Mouse (Mus musculus): ENCODE data around the gene Prlh. TPM values are rescaled to one million over a fixed set of nuclear protein-coding genes. Genes with fewer than 3 reads are reported as not detected.

Prlh gene
- polyA plus RNA-seq (2015; fragmentation: Nextera tagmentation; extraction: Ambion mirVana): not detected in 2 replicates

- H3K4me2 ChIP-seq: no peak within 1 kb of the TSS
- no peak within 1 kb of the TSS for H3K9ac ChIP-seq
- H3K4me3 ChIP-seq: no peak within 1 kb of the TSS
- 77% methylated on average over 8 of the region's 8 CpGs for WGBS
- H3K27me3 ChIP-seq (replicated peaks): 0 out of 2 replicates have a peak, but pooled peaks cover under 1% of the 10 kb centered on the region
- H3K27ac ChIP-seq: no peak within 1 kb of the TSS
- no peaks in the 10 kb centered on the region for H3K4me1 ChIP-seq
- ATAC-seq (replicated peaks): no peak
- H3K36me3 ChIP-seq (replicated peaks): no peaks in the 10 kb centered on the region
- H3K9me3 ChIP-seq: no peaks in the 10 kb centered on the region
Observed at GRCm38 (mm10) chr1:90952808-90953207, at the start of gene Prlh. Gene Prlh (plus strand): TSS chr1:90953108.

DNA sequence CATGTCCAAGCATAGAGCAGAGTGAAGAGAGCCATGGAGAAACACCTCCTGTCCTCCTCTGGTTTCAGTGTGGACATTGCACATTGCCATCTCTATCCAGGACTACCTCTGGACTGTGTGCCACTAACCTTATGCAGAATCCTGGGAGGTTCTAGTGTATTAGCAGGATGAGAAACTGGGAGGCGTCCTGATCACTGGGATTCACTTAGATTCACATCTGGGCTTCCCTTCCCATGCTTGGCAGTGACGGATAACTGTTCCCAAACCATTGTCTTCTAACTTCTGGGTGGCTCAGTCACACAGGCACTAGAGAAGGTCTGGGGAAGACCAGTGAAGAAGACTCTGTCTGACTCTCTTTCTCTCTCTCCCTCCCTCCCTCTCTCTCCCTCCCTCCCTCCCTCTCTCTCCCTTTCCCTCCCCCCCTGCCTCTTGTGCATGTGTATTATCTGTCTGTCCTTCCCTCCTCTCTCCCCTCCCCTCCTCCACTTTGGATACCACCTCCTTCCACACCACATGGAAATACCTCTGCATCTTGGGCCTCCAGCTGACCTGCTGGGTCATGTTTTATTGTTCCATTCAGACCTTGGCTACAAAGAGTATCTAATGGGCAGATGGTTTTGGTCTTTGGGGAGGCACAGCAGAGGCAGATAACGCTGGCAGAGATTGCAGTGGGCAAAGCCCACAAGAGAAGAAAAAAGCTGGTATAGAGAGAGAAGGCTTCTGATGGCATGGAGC is 49.5 kb upstream of the Prlh start:
- WGBS: 59% methylated on average over 3 of the region's 3 CpGs
- ATAC-seq (replicated peaks): no peak
- no peak overlapping the region for H3K4me3 ChIP-seq
- no peak overlapping the region for H3K9ac ChIP-seq
- H3K36me3 ChIP-seq (replicated peaks): no peaks in the 10 kb centered on the region
- peaks cover 4% of the 10 kb centered on the region; the same call in 1 of the 2 replicates for H3K4me1 ChIP-seq
- H3K27ac ChIP-seq: no peak overlapping the region
- H3K9me3 ChIP-seq: no peaks in the 10 kb centered on the region
- no peak overlapping the region for H3K4me2 ChIP-seq
- H3K27me3 ChIP-seq (replicated peaks): no peaks in the 10 kb centered on the region

DNA sequence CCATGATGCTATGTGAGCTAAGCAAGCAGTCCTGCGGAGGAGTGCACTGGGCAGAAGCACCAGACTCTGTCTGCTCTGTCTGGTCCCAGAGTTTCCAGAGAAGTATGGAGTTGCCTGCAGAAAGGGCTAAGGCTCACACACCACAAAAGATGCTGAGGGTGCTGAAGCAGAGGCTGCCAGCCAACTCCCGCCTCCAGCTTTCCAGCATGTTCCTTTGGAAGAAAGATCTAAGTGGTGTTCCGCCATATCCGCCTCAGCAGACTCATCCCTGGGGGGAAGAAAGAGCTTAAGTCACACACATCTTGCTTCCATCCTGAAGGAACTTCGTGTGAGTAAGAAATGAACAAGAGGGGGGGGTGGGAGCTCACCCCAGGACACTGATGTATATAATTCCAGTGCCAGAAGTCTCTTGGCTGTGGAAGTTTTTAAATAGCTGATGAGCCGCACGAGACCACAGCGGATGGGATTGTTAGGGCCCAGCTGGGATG is 48.9 kb upstream of the Prlh start:
- Histone ChIP-seq H3K4me1 (peaks cover 4% of the 10 kb centered on the region; the same call in 1 of the 2 replicates), H3K4me3 (no peak overlapping the region), H3K9ac (no peak overlapping the region), H3K27ac (no peak overlapping the region), H3K27me3 (replicated peaks) (no peaks in the 10 kb centered on the region), H3K4me2 (no peak overlapping the region), H3K36me3 (replicated peaks) (no peaks in the 10 kb centered on the region), H3K9me3 (no peaks in the 10 kb centered on the region)
- WGBS: 67% methylated on average over 8 of the region's 8 CpGs
- ATAC-seq (replicated peaks): no peak

GRCm38 (mm10) chr1:90904729-90905404 is 48.0 kb upstream of the Prlh start:
- Histone ChIP-seq H3K36me3 (replicated peaks) (no peaks in the 10 kb centered on the region), H3K4me1 (peaks cover 5% of the 10 kb centered on the region; the same call in 1 of the 2 replicates), H3K4me3 (no peak overlapping the region), H3K9ac (no peak overlapping the region), H3K27me3 (replicated peaks) (no peaks in the 10 kb centered on the region), H3K27ac (no peak overlapping the region), H3K9me3 (no peaks in the 10 kb centered on the region), H3K4me2 (no peak overlapping the region)
- 85% methylated on average over 7 of the region's 7 CpGs for WGBS
- ATAC-seq (replicated peaks): no peak

DNA sequence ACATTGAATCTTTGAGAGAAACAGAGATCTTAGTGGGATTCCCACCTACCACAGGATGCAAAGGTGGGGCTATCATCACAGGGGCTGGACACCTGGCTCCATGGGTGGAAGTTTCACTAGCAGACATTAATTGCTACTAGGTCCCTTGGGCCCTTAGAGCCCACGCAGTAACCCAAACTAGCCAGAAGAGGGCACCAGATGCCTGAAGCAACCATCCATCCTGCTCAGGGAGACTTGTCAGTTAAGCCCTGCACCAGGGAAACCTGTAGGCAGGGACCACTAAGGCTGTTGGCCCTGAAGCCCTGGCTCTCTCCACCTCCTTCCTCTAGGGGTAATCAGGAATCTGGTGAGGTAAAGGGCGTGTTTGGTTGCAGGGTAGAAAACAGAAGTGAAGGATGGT is 46.6 kb upstream of the Prlh start:
- H3K9me3 ChIP-seq: no peaks in the 10 kb centered on the region
- H3K9ac ChIP-seq: no peak overlapping the region
- H3K4me3 ChIP-seq: no peak overlapping the region
- H3K4me2 ChIP-seq: no peak overlapping the region
- H3K4me1 ChIP-seq: peaks cover 8% of the 10 kb centered on the region; the same call in 1 of the 2 replicates
- H3K36me3 ChIP-seq (replicated peaks): no peaks in the 10 kb centered on the region
- no peak for ATAC-seq (replicated peaks)
- H3K27me3 ChIP-seq (replicated peaks): no peaks in the 10 kb centered on the region
- no peak overlapping the region for H3K27ac ChIP-seq
- WGBS: 7% methylated on average over 2 of the region's 2 CpGs

DNA sequence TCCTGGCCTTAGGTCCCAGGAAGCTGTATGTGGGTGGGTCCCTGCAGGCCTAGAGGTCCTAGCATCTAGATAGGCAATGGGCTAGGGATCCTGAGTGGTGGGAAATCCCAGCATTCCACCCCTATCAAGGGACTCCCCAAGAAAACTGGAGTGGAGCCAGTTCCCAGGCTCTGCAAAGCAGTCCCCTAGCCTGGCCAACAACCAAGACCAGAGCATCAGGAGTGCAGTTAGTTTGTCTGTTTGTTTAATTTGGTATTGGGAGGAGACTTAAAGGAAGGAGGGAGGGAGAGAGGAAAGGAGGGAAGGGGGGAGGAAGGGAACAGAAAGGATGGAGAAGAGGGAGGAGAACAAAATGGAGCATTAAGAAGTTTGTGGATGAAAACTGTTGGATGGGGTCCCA is 43.7 kb upstream of the Prlh start:
- no peak for ATAC-seq (replicated peaks)
- peaks cover 4% of the 10 kb centered on the region; the same call in 1 of the 2 replicates for H3K4me1 ChIP-seq
- no peak overlapping the region for H3K4me3 ChIP-seq
- H3K9me3 ChIP-seq: no peaks in the 10 kb centered on the region
- H3K4me2 ChIP-seq: no peak overlapping the region
- no peaks in the 10 kb centered on the region for H3K36me3 ChIP-seq (replicated peaks)
- H3K27me3 ChIP-seq (replicated peaks): no peaks in the 10 kb centered on the region
- no peak overlapping the region for H3K9ac ChIP-seq
- no peak overlapping the region for H3K27ac ChIP-seq

DNA sequence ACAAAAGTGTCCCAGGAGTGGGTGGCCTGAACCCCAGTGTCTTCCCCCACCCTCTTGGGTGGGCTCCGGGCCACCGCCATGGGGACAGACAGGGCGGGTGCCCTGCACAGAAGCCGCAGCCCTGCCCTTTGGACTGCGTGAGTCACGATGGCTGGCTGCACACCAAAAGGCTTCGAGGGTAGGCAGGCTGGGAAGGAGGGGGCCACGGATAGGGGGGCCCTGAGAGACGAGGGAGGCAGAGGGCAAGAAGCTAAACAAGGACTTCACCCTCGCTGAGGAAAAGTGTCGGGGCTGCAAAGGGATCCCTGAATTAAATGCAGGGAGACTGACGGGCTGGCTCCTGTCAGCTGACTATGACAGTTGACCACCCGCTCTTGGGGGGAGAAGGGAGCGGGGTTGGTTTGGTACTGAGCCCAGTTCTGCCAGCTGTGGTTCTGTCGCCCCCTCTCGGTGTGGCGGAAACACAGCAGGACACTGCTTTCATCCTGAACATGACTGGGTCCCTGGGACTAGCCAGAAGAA is 43.2 kb upstream of the Prlh start:
- WGBS: 30% methylated on average over 17 of the region's 17 CpGs
- no peaks in the 10 kb centered on the region for H3K9me3 ChIP-seq
- no peak overlapping the region for H3K27ac ChIP-seq
- H3K4me3 ChIP-seq: no peak overlapping the region
- H3K27me3 ChIP-seq (replicated peaks): no peaks in the 10 kb centered on the region
- ATAC-seq (replicated peaks): no peak
- peak overlapping the region; percentile 6 for H3K4me2 ChIP-seq
- no peaks in the 10 kb centered on the region for H3K36me3 ChIP-seq (replicated peaks)
- H3K4me1 ChIP-seq: peaks cover 4% of the 10 kb centered on the region; the same call in 1 of the 2 replicates
- H3K9ac ChIP-seq: no peak overlapping the region

DNA sequence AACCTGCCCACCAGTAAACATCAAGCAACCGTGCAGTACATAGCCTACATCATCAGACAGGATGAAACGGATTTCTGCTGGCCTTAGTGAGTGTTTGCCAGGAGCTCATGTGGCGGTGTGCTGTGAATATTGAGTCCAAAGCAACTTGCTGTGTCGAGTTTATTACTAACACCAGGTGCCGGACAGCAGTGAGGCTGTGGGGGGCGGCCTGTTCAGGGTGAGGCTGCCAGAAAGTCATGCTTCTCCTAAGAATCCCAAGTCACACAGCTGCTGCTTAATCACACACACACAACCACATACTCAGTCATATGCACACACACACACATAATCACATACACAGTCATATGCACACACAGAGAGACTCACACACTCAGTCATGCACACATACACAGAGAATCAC is 39.7 kb upstream of the Prlh start:
- no peak overlapping the region for H3K4me3 ChIP-seq
- no peaks in the 10 kb centered on the region for H3K9me3 ChIP-seq
- no peaks in the 10 kb centered on the region for H3K27me3 ChIP-seq (replicated peaks)
- H3K4me1 ChIP-seq: peaks cover 10% of the 10 kb centered on the region; the same call in 1 of the 2 replicates
- H3K9ac ChIP-seq: no peak overlapping the region
- ATAC-seq (replicated peaks): no peak
- H3K36me3 ChIP-seq (replicated peaks): no peaks in the 10 kb centered on the region
- 62% methylated on average over 6 of the region's 6 CpGs for WGBS
- H3K4me2 ChIP-seq: no peak overlapping the region
- no peak overlapping the region for H3K27ac ChIP-seq

- Histone ChIP-seq H3K4me1 (peaks cover 7% of the 10 kb centered on the region; the same call in 1 of the 2 replicates), H3K27ac (no peak within 1 kb of the TSS), H3K36me3 (replicated peaks) (no peaks in the 10 kb centered on the region), H3K9me3 (0 out of 2 replicates have a peak, but pooled peaks cover 5% of the 10 kb centered on the region), H3K9ac (no peak within 1 kb of the TSS), H3K4me3 (no peak within 1 kb of the TSS), H3K27me3 (replicated peaks) (no peaks in the 10 kb centered on the region), H3K4me2 (peak within 1 kb of the TSS; percentile 37)
- WGBS: 8% methylated on average over 18 of the region's 18 CpGs
- ATAC-seq (replicated peaks): no peak; the same call in 1 of the 2 replicates
Observed at GRCm38 (mm10) chr1:90914948-90915569, 37.8 kb upstream of the Prlh start, which contains the start of gene Mlph. Gene Mlph (plus strand): TSS chr1:90915085.

DNA sequence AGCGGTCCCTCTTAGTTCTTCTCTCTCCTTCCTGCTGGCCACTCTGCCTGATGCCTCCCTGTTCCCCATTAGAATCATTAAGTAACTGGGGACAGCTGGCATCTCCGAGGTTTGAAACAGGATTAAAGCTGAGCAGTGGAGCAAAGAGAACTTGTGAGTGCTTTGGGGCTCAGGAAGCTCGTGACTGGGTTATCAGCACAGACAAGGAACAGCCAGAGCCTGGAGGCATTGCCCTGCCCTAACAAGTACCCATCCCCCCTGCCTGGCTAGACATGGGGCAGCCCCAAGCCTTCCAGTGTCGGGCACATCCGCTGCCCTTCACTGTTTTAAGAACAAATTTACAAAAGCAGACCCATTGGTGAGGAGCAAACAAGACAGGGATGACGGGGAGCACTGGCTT is 35.4 kb upstream of the Prlh start:
- WGBS: 51% methylated on average over 6 of the region's 6 CpGs
- no peak overlapping the region for H3K4me3 ChIP-seq
- 0 out of 2 replicates have a peak, but pooled peaks cover 5% of the 10 kb centered on the region for H3K9me3 ChIP-seq
- no peak overlapping the region for H3K27ac ChIP-seq
- no peak overlapping the region for H3K4me2 ChIP-seq
- H3K9ac ChIP-seq: no peak overlapping the region
- no peak for ATAC-seq (replicated peaks)
- H3K27me3 ChIP-seq (replicated peaks): no peaks in the 10 kb centered on the region
- H3K36me3 ChIP-seq (replicated peaks): no peaks in the 10 kb centered on the region
- H3K4me1 ChIP-seq: peaks cover 6% of the 10 kb centered on the region; the same call in 1 of the 2 replicates

DNA sequence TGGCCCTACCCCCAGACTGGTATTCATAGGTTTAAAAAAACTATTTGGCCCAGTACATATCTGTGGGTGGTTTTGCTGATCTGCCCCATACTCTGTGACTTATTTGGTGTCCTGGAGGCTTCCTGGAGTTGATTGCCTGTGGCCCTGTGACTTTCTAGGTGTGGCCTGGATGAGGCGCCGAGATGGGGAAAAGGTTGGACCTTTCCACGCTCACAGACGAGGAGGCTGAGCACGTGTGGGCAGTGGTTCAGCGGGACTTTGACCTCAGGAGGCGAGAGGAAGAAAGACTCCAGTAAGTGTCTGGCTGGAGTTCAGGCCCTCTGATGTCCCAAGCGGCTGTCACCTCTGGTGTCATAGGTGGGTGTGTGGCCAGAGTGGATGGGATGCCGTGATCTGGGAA is 31.2 kb upstream of the Prlh start:
- Histone ChIP-seq H3K4me3 (no peak overlapping the region), H3K4me2 (no peak overlapping the region), H3K27me3 (replicated peaks) (0 out of 2 replicates have a peak, but pooled peaks cover 1% of the 10 kb centered on the region), H3K4me1 (no peaks in the 10 kb centered on the region), H3K9ac (no peak overlapping the region), H3K36me3 (replicated peaks) (no peaks in the 10 kb centered on the region), H3K9me3 (0 out of 2 replicates have a peak, but pooled peaks cover 5% of the 10 kb centered on the region), H3K27ac (no peak overlapping the region)
- ATAC-seq (replicated peaks): no peak
- WGBS: 91% methylated on average over 9 of the region's 9 CpGs

DNA sequence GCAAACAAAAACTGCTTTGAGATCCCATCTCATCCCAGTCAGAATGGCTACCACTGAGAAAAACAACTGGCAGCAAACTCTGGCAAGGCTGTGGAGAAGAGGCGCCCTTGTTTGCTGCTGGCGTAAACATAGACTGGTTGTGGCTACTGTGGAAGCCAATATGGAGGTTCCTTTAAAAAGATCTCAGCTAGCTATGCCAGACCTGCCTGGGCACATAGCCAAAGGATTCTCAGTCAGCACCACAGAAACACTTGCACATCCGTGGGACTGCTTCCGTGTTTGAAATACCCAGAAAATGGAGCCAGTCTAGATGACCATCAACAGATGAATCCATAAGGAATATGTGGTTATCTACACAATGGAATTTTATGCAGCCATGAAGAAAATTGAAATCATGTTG is 26.9 kb upstream of the Prlh start:
- Histone ChIP-seq H3K9me3 (no peaks in the 10 kb centered on the region), H3K4me2 (no peak overlapping the region), H3K4me3 (no peak overlapping the region), H3K27me3 (replicated peaks) (peaks cover 13% of the 10 kb centered on the region; the same call in 1 of the 2 replicates), H3K9ac (no peak overlapping the region), H3K4me1 (peaks cover 6% of the 10 kb centered on the region), H3K36me3 (replicated peaks) (no peaks in the 10 kb centered on the region), H3K27ac (no peak overlapping the region)
- ATAC-seq (replicated peaks): no peak
- 74% methylated on average over 4 of the region's 4 CpGs for WGBS

All from midbrain, embryonic 15.5 days (tissue).